21 mouse cellular contexts compared by ENCODE assay signal in genomic region chr16:59073520-59073919, GRCm38 (mm10). TPM values are rescaled to one million over a fixed set of nuclear protein-coding genes. Genes with fewer than 3 reads are reported as not detected.
A peak's percentile ranks its signal among the peaks of the same experiment; 100 is the strongest.
DNase-seq lines count a peak whose midpoint lies in the region; ATAC-seq and TF ChIP-seq lines count a peak whose summit lies in the region.
"Had no signal": no experiment of that assay in that cellular context is flagged by ENCODE, and none has a peak within 500 bp of the region (broad histone marks: within the 10 kb centered on the region; RNA-seq: fewer than 3 reads in every experiment).

No protein-coding gene starts in this region.

- H3K9ac ChIP-seq in intestine, embryonic 16.5 days (ENCODE audit: low read depth, low read length), result no peak overlapping the region
- no peak overlapping the region for H3K9ac ChIP-seq in intestine, embryonic 15.5 days
- no peak overlapping the region for H3K9ac ChIP-seq in intestine, postnatal 0 days (ENCODE audit: low read depth, low read length)

- no peak overlapping the region for H3K4me3 ChIP-seq in intestine, embryonic 16.5 days (ENCODE audit: low read length)
- H3K4me3 ChIP-seq in intestine, embryonic 15.5 days (replicated peaks), result no peak overlapping the region
- no peak overlapping the region for H3K4me3 ChIP-seq in intestine, postnatal 0 days (ENCODE audit: low read depth, low read length)

- no peak overlapping the region for H3K4me2 ChIP-seq in intestine, embryonic 16.5 days (ENCODE audit: low read depth, low read length)
- H3K4me2 ChIP-seq in intestine, embryonic 15.5 days (replicated peaks), result no peak overlapping the region
- H3K4me2 ChIP-seq in intestine, postnatal 0 days (replicated peaks; ENCODE audit: low read depth), result no peak overlapping the region

- no peaks in the 10 kb centered on the region for H3K4me1 ChIP-seq in intestine, embryonic 16.5 days (ENCODE audit: control insufficient read depth, insufficient read depth, low read length)
- no peaks in the 10 kb centered on the region for H3K4me1 ChIP-seq in intestine, embryonic 15.5 days (replicated peaks)
- H3K4me1 ChIP-seq in intestine, postnatal 0 days (replicated peaks; ENCODE audit: control insufficient read depth, insufficient read depth, low read length), result no peaks in the 10 kb centered on the region

- no peaks in the 10 kb centered on the region for H3K27me3 ChIP-seq in intestine, embryonic 16.5 days (replicated peaks; ENCODE audit: control insufficient read depth, insufficient read depth, low read length)
- H3K27me3 ChIP-seq in intestine, embryonic 15.5 days (replicated peaks), result no peaks in the 10 kb centered on the region
- H3K27me3 ChIP-seq in intestine, postnatal 0 days (replicated peaks; ENCODE audit: control insufficient read depth, insufficient read depth, low read length), result no peaks in the 10 kb centered on the region
- H3K27me3 ChIP-seq: CH12.LX, Patski had no signal

- WGBS in intestine, embryonic 16.5 days, result 88% methylated on average over 1 of the region's 1 CpGs
- WGBS in intestine, embryonic 15.5 days, result 75% methylated on average over 1 of the region's 1 CpGs
- WGBS in intestine, postnatal 0 days, result 60% methylated on average over 1 of the region's 1 CpGs

- DNase-seq in embryo, embryonic 10.5 days (ENCODE audit: low spot score), result no peak
- DNase-seq: adrenal gland, adult 2 months; adrenal gland, adult 8-10 months; adrenal gland, postnatal 10 days; adrenal gland, postnatal 14 days; adrenal gland, postnatal 25 days; adrenal gland, postnatal 36 days; B cell, adult 2 months; cerebellum, adult 11 months; cerebellum, adult 11-12 months; cerebellum, adult 18-20 months had no signal

- H3K27ac ChIP-seq in intestine, embryonic 16.5 days (ENCODE audit: low read length), result no peak overlapping the region
- H3K27ac ChIP-seq in intestine, embryonic 15.5 days, result no peak overlapping the region
- H3K27ac ChIP-seq in intestine, postnatal 0 days (ENCODE audit: low read depth, low read length), result no peak overlapping the region

- no peaks in the 10 kb centered on the region for H3K36me3 ChIP-seq in intestine, embryonic 16.5 days (ENCODE audit: control insufficient read depth, insufficient read depth, low read length)
- H3K36me3 ChIP-seq in intestine, embryonic 15.5 days, result no peaks in the 10 kb centered on the region
- H3K36me3 ChIP-seq in intestine, postnatal 0 days (ENCODE audit: control insufficient read depth, insufficient read depth), result no peaks in the 10 kb centered on the region
- H3K36me3 ChIP-seq: G1E had no signal

- H3K9me3 ChIP-seq in intestine, embryonic 16.5 days (ENCODE audit: control insufficient read depth, low read length), result no peaks in the 10 kb centered on the region
- no peaks in the 10 kb centered on the region for H3K9me3 ChIP-seq in intestine, embryonic 15.5 days
- no peaks in the 10 kb centered on the region for H3K9me3 ChIP-seq in intestine, postnatal 0 days (ENCODE audit: control insufficient read depth)
- H3K9me3 ChIP-seq: G1E had no signal

- ATAC-seq in intestine, embryonic 16.5 days, result peak; percentile 70; the same call in 1 of the 2 replicates
- ATAC-seq in intestine, embryonic 15.5 days, result no peak; the same call in 1 of the 2 replicates
- ATAC-seq in intestine, postnatal 0 days, result peak; percentile 61
- ATAC-seq: activated CD4-positive, CD25-positive, alpha-beta regulatory T cell, adult 4 months; CD4-positive, CD25-positive, alpha-beta regulatory T cell, adult 4 months; Patski had no signal

- no peak for TF ChIP-seq CTCF in intestine, postnatal 0 days (IDR thresholded peaks at IDR 0.05; ENCODE audit: low read depth)

RNA-seq across cellular contexts. Expression of gene Olfr190, which starts 4.3 kb away (rescaled TPM):
- polyA plus RNA-seq in intestine, embryonic 16.5 days (2015; fragmentation: Nextera tagmentation; extraction: Ambion mirVana), result not detected in 2 replicates
- not detected in 2 replicates for polyA plus RNA-seq in intestine, embryonic 15.5 days (2015; fragmentation: Nextera tagmentation; extraction: Ambion mirVana)
- 0.03 and 0.07 TPM in 2 replicates for polyA plus RNA-seq in intestine, postnatal 0 days (2015; fragmentation: Nextera tagmentation; extraction: Ambion mirVana)
- polyA plus RNA-seq: activated CD4-positive, CD25-positive, alpha-beta regulatory T cell, adult 4 months; adrenal gland, adult 2 months; brain, embryonic 14.5 days; C2C12; G1E; Patski had no signal

RNA-seq across cellular contexts. Expression of gene Olfr191, which starts 16.1 kb away (rescaled TPM):
- not detected in 2 replicates for polyA plus RNA-seq in intestine, embryonic 16.5 days (2015; fragmentation: Nextera tagmentation; extraction: Ambion mirVana)
- not detected in 2 replicates for polyA plus RNA-seq in intestine, embryonic 15.5 days (2015; fragmentation: Nextera tagmentation; extraction: Ambion mirVana)
- not detected in 2 replicates for polyA plus RNA-seq in intestine, postnatal 0 days (2015; fragmentation: Nextera tagmentation; extraction: Ambion mirVana)
- polyA plus RNA-seq: activated CD4-positive, CD25-positive, alpha-beta regulatory T cell, adult 4 months; adrenal gland, adult 2 months; brain, embryonic 14.5 days; C2C12; CD4-positive, CD25-positive, alpha-beta regulatory T cell, adult 4 months; G1E; Patski had no signal

RNA-seq across cellular contexts. Expression of gene Olfr187, which starts 34.0 kb away (rescaled TPM):
- polyA plus RNA-seq in intestine, embryonic 16.5 days (2015; fragmentation: Nextera tagmentation; extraction: Ambion mirVana), result not detected in 2 replicates
- not detected in 2 replicates for polyA plus RNA-seq in intestine, embryonic 15.5 days (2015; fragmentation: Nextera tagmentation; extraction: Ambion mirVana)
- not detected in 2 replicates for polyA plus RNA-seq in intestine, postnatal 0 days (2015; fragmentation: Nextera tagmentation; extraction: Ambion mirVana)
- polyA plus RNA-seq: activated CD4-positive, CD25-positive, alpha-beta regulatory T cell, adult 4 months; adrenal gland, adult 2 months; brain, embryonic 14.5 days; C2C12; CD4-positive, CD25-positive, alpha-beta regulatory T cell, adult 4 months; G1E; Patski had no signal

RNA-seq across cellular contexts. Expression of gene Olfr193, which starts 38.2 kb away (rescaled TPM):
- polyA plus RNA-seq in intestine, embryonic 16.5 days (2015; fragmentation: Nextera tagmentation; extraction: Ambion mirVana), result not detected in 2 replicates
- polyA plus RNA-seq in intestine, embryonic 15.5 days (2015; fragmentation: Nextera tagmentation; extraction: Ambion mirVana), result not detected in 2 replicates
- polyA plus RNA-seq in intestine, postnatal 0 days (2015; fragmentation: Nextera tagmentation; extraction: Ambion mirVana), result not detected in 2 replicates
- polyA plus RNA-seq: activated CD4-positive, CD25-positive, alpha-beta regulatory T cell, adult 4 months; adrenal gland, adult 2 months; brain, embryonic 14.5 days; C2C12; CD4-positive, CD25-positive, alpha-beta regulatory T cell, adult 4 months; G1E; Patski had no signal

RNA-seq across cellular contexts. Expression of gene Olfr186, which starts 43.4 kb away (rescaled TPM):
- polyA plus RNA-seq in intestine, embryonic 16.5 days (2015; fragmentation: Nextera tagmentation; extraction: Ambion mirVana), result not detected in 2 replicates
- polyA plus RNA-seq in intestine, embryonic 15.5 days (2015; fragmentation: Nextera tagmentation; extraction: Ambion mirVana), result not detected in 2 replicates
- polyA plus RNA-seq in intestine, postnatal 0 days (2015; fragmentation: Nextera tagmentation; extraction: Ambion mirVana), result not detected in 2 replicates
- polyA plus RNA-seq: adrenal gland, adult 2 months; brain, embryonic 14.5 days; C2C12; CD4-positive, CD25-positive, alpha-beta regulatory T cell, adult 4 months; G1E; Patski had no signal
